Mouse (Mus musculus) kidney, embryonic 15.5 days (tissue): ENCODE measurements around the gene Nfe2l2. TPM values are rescaled to one million over a fixed set of nuclear protein-coding genes. Genes with fewer than 3 reads are reported as not detected.

Source experiments
- microRNA-seq: library from miRNA; unstranded; fragments of <30 nt; microRNA quantifications from one replicate; pipeline ENCODE4, GENCODE M21; 2016
- polyA plus RNA-seq: library from polyadenylated mRNA; unstranded; fragments of >200 nt; fragmentation: Nextera tagmentation; extraction: Ambion mirVana; gene quantifications from 2 replicates; pipeline ENCODE4 v1.2.1, GENCODE M21; 2015

Gene Nfe2l2
- polyA plus RNA-seq, 1 experiment from 2014 or later: 70.2 TPM

Small RNA genes lying within 50 kb of the gene (microRNA-seq; reads per million reads assigned to microRNA genes)
- not detected for gene Gm24574

Other genes with a start within 250 kb of the Nfe2l2 start
- 381 and 397 TPM in 2 replicates for gene Hnrnpa3, start 45.4 kb downstream of the Nfe2l2 start, polyA plus RNA-seq
- 39.1 and 41.5 TPM in 2 replicates for gene Agps, start 127.5 kb upstream of the Nfe2l2 start, polyA plus RNA-seq
- gene Ttc30b, start 233.9 kb upstream of the Nfe2l2 start, polyA plus RNA-seq: 11.8 and 12.3 TPM in 2 replicates